Mouse (Mus musculus) ovary, postnatal 10 days (tissue): ENCODE measurements at regions not wholly inside any gene's neighbourhood (a gene's known extent, or its start where the extent isn't known, plus 50 kb on each side); places are given as distances from the start of the nearest gene placed in this dataset.
"Not testable (repeated sequence)": the region's sequence is repeated elsewhere in the genome, so short reads cannot be mapped to it uniquely, and the experiment has no call there.

Experiments used
- DNase-seq: peaks from one replicate; pipeline ENCODE4 v3.0.0; 2022; ENCODE audit warnings: low spot score

- DNase-seq: no peak
Measured at GRCm38 (mm10) chr14:54148626-54149025, 105.3 kb downstream of the Dad1 start.

GRCm38 (mm10) chr14:54148121-54148520 is 105.8 kb downstream of the Dad1 start:
- no peak for DNase-seq

DNA sequence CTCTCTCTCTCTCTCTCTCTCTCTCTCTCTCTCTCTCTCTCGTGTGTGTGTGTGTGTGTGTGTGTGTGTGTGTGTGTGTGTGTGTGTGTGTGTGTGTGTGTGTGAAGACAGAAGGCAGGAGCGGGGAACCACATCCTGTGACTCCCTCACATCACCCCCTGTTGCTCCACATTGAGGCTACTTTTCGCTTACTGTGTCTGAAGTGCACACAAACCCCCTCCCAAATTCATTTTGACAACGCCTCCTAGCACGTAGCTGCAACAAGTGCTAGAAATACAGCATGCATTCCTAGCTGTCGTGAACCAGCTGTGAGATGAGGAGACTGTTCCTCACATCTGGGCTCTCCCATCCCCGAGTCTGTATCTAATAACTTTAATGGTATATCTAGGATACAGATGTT is 106.4 kb downstream of the Dad1 start:
- DNase-seq: no peak

DNA sequence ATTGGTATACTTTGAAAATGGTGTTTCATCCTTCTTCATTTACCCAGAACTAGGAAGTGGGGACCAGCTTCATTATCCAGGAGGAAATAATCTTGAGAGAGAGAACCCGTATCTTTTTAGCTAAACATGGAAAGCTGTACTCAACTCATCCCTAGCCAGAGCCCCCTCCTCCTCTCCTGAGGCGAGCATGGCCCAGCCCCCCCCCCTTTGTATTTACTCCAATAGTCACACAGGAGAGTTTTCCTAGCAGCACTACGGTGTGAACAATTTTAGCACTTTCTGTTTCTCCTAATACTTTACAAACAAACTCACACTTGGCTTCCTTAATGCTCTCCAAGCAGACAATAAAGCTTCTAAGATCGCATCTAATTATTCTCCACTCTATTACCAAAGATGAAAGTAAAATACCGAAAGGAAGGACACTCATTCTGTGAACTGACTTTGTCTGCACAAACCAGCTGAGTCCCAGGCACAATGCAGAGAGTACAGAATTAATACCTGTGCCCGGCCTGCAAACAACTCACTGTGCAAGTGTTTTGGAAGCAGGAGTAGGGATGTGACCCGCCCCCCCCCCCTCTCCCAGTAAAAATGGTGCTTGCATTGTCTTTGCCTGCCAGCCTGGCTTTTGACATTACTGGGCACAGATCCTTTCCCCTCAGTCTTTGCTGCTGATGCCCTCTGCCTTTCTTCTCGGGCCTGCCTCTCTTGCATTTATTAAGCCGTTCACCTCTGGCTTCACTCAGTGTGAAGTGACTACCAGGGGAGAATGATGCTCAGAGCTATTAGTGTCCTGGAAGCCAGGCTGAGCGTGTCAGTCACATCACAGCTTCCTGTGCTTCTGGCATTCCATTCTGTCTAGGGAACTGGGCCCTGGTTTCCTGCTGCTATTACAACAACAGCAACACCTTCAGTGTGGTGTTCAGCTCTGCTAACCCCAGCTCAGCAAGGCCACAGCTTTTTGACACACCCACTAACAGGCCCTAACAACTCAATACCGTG is 107.9 kb downstream of the Dad1 start:
- DNase-seq: no peak

DNA sequence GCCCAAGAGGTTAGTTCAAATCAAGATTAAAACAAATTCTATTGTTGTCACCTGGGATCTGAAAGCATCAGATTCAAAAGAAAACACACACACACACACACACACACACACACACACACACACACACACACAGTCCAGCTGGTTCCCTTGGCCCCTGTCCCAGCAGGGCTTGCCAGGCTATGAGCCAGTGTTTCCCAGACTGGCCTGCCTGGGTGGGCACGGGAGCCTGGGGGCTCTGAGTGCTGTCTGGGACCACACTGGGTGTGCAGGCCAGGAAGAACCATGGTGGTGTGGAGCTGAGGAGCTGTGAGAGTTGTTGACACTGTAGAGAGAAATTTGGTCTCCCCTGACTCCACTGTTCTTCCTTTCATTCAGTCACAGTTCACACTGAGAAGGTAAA is 110.1 kb downstream of the Dad1 start:
- DNase-seq: no peak

DNA sequence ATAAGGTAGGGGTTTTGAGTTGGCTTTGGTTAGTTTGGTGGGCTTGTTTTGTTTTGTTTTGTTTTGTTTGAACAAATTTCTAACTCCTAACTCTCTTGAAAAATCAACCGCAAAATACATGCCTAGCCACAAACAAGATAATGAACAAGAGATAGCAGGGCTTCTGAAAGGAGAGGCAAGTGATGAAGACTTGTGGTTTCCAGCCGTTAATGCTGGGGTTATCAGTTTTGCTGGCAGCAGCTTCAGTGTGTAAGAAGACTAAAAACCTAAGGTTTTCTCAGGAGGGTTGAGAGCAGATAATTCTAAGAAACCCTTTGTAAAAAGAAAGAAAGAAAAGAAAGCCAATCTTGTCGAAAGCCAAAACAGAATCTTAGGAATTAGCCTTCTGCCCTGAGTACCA is 115.6 kb downstream of the Dad1 start:
- DNase-seq: no peak

DNA sequence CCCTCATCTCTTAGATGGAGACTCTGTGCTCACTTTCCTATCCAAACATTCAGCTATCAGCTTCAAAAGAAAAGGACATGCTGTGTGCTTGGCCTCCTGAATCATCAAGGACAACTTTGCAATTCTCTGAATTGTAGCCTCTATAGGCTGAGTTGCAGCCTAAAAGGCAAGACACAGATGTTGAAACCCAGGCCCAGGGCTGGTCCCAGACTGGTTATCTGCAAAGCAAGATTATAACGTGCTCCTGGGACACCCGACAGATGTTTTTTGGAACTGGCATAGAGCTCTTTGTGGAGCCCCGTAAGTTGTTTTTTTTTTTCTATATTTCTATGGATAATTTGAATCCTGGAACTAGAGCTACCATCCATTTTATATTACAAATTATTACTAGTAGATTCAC is 117.4 kb downstream of the Dad1 start:
- no peak for DNase-seq

GRCm38 (mm10) chr14:54128334-54128733 is 125.6 kb downstream of the Dad1 start:
- DNase-seq: no peak

DNA sequence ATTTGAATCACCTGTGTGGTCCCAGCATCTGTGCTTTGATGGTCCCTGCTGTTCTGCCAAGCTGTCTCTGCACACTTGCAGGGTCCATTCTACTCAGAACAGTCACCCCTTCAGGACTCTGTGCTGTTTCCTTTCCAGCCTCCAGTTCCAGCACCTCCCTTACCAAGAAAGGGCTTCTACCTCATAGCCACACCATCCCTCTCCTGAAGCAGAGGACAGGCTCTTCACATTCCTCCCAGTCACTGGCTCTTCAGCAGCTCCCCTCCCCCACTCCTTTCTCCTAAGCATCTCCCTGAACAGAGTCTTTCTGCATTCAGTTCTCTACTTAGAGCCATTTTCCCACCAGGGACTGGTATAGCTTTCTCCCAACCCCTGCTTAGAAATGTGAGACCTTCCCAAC is 128.4 kb downstream of the Dad1 start:
- no peak for DNase-seq

GRCm38 (mm10) chr14:54121973-54122372 is 131.9 kb downstream of the Dad1 start:
- DNase-seq: no peak

DNA sequence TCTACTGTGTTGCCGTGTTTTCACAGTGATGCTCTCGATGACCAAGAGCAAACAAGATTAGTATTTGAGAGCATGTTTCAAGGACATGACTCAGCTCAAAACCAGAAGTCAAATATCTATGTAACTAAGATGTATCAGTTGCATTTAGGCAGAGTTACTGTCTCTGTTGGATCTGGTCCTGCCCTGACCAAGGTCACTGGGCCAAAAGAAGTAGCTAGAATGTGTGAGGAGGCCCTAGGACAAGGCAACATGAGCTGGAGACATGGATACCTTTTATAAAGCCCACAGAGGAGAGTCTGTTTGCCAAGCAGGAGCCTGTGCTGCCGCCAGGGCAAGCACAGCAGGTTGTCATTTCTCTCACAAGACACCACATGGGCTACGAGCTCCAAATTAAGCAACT is 132.6 kb downstream of the Dad1 start:
- DNase-seq: no peak

- DNase-seq: no peak
Measured at GRCm38 (mm10) chr14:54120194-54120593, 133.7 kb downstream of the Dad1 start.

GRCm38 (mm10) chr14:54117607-54118006 is 136.3 kb downstream of the Dad1 start:
- DNase-seq: not testable (repeated sequence)

DNA sequence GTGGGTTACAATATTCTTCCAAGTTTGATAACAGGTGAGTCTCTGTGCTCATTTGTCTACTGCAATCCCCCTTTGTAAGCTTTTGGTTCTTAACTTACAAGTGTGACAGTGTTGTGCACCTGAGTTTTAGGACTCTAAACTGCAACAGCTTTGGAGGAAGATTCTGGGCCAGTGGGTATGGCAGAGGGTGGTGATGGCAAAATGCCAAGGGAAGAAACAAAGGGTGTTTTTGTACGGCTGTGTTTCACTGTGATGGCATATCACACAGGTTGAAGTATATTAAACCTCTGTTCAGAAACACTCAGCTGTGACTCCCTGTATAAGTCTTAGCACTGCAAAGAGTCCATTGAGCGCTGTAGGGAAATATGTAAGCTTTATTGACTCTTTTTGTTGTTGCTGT is 140.7 kb downstream of the Dad1 start:
- DNase-seq: no peak

GRCm38 (mm10) chr14:54110971-54111370 is 142.9 kb downstream of the Dad1 start:
- DNase-seq: no peak

- no peak for DNase-seq
Measured at GRCm38 (mm10) chr14:54109129-54109528, 144.8 kb downstream of the Dad1 start.

GRCm38 (mm10) chr14:54108311-54109074 is 145.4 kb downstream of the Dad1 start:
- DNase-seq: peak; percentile 10

DNA sequence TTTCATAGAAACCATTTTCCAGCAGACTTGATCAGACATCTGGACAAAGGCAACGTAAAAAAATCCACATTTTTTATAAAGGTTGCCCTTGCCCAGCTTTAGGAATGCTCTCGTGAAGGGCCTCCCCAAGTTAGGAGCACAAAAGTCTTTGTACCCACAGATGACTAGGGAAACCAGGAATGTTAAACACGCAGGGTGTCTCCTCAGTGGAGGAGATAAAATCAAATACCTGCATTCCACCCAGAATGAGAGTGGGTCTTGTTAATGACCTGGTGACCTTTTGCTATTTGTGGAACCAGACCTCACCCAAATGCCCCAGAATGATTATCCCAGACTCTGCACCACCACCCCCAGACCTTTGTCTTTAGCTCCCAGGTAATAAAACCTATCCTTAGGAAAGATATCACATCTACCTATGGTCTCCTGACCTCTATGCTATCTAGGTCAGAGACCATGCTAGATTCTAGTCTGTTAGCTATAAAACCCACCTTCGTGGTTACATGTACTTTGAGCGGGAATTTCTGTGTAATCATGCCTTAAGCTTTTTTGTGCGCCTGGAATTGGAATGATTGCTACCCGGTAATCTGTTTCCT is 146.6 kb downstream of the Dad1 start:
- DNase-seq: no peak

- no peak for DNase-seq
Measured at GRCm38 (mm10) chr14:54104243-54104642, 149.7 kb downstream of the Dad1 start.

- no peak for DNase-seq
Measured at GRCm38 (mm10) chr14:54103541-54103940, 150.4 kb downstream of the Dad1 start.

DNA sequence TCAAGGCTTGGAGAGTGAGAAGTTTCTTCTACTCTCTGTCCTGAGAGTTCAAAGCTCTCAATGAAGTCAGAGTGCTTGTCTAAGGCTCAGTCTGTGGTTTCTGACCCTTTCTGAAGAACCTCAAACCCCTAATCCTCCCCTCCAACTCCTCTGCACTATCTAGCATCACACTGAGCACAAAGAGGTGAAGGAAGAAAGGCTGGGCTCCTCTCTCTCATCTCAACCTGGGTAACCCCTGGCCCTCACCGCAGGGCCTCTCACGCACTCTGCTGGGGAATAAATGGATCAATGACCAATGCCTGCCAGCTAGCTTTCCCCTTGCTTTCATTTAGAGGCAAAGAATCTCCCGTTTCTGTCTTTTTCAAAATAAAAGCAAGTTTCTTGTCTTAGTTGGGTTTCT is 150.8 kb downstream of the Dad1 start:
- DNase-seq: no peak

GRCm38 (mm10) chr14:54101775-54102174 is 152.1 kb downstream of the Dad1 start:
- no peak for DNase-seq

GRCm38 (mm10) chr14:54099360-54099759 is 154.5 kb downstream of the Dad1 start:
- DNase-seq: no peak
